Comparison of ENCODE assay signal across 23 mouse cellular contexts in genomic region chr3:106798079-106798478, GRCm38 (mm10). TPM values are rescaled to one million over a fixed set of nuclear protein-coding genes. Genes with fewer than 3 reads are reported as not detected.
"Had no signal": no experiment of that assay in that cellular context is flagged by ENCODE, and none has a peak within 500 bp of the region (broad histone marks: within the 10 kb centered on the region; RNA-seq: fewer than 3 reads in every experiment).

No protein-coding gene starts in this region.

- DNase-seq: retina, postnatal 1 day; right cerebral cortex, adult 18-20 months; right cerebral cortex, postnatal 14 days; right cerebral cortex, postnatal 25 days; right cerebral cortex, postnatal 4 days; spleen, adult 18-20 months; thymus, adult 18-20 months; thymus, adult 2 months; thymus, postnatal 14 days; thymus, postnatal 25 days; thymus, postnatal 36 days; thymus, postnatal 4 days had no signal

RNA-seq across cellular contexts. Expression of gene Olfr266, which starts 28.0 kb away (rescaled TPM):
- polyA plus RNA-seq: neural tube, embryonic 13.5 days; neural tube, embryonic 15.5 days; small intestine, adult 2 months; spleen, adult 2 months; stomach, embryonic 14.5 days; stomach, embryonic 15.5 days; stomach, embryonic 16.5 days; stomach, postnatal 0 days; testis, adult 2 months; thymus, postnatal 0 days; urinary bladder, adult 2 months had no signal
